Mouse (Mus musculus) regulatory T cell (primary cell): ENCODE results near the gene Fxyd2.

ENCODE experiments used
- in situ Hi-C: fragments of 300-600 bp; cut with MboI, MseI; formaldehyde crosslinking; loops from one replicate; pipeline ENCODE4 v1.15.1; 2025; ENCODE audit warnings: high pct_unique_total_duplicates

Gene Fxyd2

DNA sequence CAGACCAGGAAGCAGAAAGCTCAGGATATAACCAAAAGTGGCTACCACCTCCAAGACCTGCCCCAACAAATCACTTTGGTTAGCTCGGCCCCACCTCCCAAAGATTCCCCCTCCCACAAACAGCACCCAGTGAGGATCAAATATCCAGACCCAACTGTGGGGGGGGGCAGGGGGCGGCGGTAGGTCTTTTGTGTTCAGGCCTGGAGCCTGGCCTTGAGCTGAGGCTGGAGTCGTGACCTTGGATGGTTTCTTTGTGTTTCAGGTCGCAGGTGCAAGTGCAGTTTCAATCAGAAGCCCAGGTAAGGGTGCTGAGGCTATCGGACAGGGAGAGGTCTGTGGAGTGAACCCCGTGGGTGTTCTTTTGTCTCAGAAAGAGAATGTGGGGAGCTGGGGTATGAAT, 8.2 kb upstream of the Fxyd2 start:
- in situ Hi-C loops = loop anchor here (5.0 kb wide), 2 partner anchors 89 to 169 kb away; no protein-coding TSS in a partner anchor

DNA sequence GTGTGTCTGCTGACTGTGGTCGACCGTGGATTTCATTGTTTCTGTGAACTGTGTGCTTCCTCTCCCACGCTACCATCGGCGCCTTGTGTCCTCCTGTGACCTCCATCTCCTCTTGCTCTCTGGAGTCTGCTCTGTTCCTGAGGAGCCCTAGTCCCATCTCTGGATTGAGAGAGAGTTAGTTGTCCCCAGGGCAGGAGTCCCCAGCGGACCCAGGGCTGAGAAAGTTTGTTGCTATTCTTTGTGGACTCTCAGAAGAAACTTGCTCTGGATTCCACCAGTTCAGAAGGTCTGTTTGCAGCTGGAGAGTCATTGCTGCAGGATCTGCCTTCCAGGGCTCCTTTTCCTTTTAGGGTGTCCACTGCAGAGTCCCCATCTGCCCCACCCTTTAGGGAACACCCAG, 4.3 kb upstream of the Fxyd2 start:
- in situ Hi-C loops = no loop called here

DNA sequence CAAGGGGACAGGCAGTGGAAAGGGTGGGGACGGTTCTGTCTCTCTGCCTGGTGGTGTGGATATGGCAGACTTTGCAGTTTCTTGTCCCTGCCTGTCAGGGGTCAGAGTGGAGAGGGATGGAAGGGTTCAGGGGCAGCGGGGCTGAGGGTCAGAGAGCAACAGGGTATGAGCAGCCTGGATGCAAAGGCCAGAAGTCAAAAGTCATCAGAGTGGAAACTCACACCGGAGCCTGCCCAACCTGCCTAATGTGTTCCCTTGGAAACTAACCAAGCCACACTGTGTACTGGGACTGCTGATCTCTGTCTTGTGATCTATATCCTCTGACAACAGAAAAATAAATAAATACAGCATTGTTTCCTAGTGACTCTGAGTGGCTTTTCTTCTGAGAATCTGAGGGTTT, 3.7 kb upstream of the Fxyd2 start:
- in situ Hi-C loops = no loop called here

GRCm38 (mm10) chr9:45398336-45398735, 1.1 kb upstream of the Fxyd2 start:
- in situ Hi-C loops = no loop called here

DNA sequence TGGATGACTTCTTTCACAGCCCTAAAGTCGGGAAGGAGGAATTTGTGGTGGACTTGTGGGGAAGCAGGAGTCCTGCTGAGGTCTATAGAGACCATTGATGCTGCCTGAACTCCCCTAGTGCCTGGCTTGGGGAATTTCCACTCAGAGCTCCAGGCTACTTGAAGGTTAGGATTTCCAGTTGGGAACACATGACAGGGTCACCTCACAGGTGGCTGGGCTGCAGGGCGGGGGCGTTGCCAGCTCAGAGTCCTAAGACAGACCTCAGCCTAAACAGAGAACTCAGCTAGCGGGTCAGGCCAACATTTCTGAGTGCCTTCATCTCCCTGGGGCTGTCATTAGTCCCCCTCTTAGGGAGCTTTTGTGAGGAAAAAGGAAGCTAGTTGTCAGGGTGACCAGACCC, 2.4 kb downstream of the Fxyd2 start:
- in situ Hi-C loops = no loop called here

DNA sequence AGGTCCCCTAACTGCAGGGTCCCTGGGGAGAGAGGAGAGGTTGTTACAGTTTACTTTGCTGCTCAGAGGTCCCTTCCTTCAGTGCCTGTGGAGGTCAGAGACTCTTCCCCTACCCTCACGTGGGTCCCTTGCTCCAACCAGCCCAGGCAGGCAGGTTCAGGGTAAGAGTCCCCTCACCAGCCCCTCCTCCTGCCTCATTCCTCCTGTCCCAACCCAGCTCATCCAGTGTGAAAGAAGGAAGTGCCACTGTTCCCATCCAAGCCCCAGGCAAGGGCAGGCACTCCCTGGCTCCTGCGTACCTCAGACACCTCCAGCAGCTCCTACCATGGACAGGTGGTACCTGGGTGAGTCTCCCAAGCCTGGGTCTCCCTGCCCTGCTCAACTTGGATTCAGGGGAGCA, 3.5 kb downstream of the Fxyd2 start:
- in situ Hi-C loops = no loop called here

DNA sequence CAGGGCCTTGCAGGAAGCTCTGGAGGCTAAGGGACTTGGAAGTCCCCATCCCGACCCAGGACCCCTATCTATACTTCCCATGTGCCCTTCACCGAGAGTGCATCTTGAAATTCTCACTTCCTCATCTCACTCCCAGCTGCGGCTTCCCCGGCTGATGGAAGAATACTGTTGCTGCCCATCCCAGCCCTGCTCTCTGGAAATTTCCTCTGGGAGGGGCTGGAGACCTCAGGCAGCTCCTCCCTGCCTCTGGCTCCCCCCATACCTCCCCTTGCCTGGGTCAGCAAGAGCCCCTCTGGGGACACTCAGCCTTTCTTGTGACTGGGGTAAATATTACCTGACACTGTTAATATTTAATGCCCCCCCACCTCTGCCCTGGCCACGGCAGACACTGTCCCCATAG, 6.2 kb downstream of the Fxyd2 start:
- in situ Hi-C loops = no loop called here

DNA sequence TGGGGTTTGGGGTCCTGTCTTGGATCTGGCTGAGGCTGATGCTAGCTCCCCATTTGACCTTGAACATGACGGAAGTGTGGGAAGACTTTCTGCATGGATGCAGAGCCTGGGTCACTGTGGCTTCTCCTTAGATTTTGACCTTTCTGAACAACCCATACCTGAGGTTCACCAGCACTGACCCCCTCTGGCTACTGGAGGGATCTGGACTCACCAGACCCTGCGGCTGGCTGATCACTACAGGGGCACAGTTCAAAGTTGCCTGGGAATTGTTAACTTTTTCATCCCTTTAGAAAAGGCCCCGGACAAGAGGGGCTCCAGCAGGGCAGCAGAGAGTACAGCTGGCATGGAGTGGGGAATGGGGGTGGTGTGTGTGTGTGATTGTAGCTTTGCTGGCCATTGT, 7.3 kb downstream of the Fxyd2 start:
- in situ Hi-C loops = no loop called here

GRCm38 (mm10) chr9:45407706-45408675, 8.5 kb downstream of the Fxyd2 start:
- in situ Hi-C loops = no loop called here

DNA sequence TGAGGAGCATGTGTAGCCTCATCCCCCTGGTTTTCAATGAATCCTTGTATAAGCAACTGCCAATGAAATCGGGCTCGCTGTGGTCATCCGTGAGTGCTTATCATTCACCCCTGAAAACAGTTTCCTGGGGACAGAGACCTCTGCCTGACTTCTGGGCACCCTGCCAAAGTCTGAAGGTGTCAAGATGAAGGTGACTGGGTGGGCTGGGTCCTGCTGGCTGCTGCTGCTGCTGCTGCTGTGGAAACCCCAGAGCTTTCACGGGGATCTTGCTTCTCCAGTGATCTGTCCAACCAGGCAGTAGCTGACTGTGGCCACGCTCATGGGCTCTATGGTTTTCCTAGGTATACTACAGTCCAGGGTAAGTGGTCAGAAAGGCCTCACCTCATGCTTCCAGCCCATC, 10.7 kb downstream of the Fxyd2 start:
- in situ Hi-C loops = loop anchor here (10.0 kb wide), 1 partner anchor 385 kb away; no protein-coding TSS in a partner anchor

- in situ Hi-C loops = loop anchor here (10.0 kb wide), 1 partner anchor 386 kb away; no protein-coding TSS in a partner anchor
Measured at GRCm38 (mm10) chr9:45410614-45411013, 11.1 kb downstream of the Fxyd2 start.

- in situ Hi-C loops = loop anchor here (10.0 kb wide), 1 partner anchor 386 kb away; no protein-coding TSS in a partner anchor
Measured at GRCm38 (mm10) chr9:45411111-45411510, 11.6 kb downstream of the Fxyd2 start.

DNA sequence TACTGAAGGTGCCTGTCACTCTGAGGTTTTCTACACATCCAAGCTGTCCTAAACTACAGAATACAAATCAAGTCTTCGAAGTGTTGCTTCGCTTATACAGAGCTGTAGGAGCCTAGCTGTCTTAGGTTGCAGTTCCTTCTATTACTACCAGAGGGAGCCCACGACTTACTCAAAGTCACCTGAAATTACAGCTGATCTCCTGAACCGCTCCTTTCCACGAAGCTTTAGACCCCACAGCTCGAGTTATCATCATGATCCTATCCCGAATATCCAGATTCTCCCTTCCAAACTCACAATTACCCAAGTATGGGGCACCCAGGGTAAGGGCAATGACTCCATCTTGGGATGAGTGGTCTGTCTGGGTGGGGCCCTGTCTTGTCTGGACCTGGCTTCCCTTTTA, 12.3 kb downstream of the Fxyd2 start:
- in situ Hi-C loops = loop anchor here (10.0 kb wide), 1 partner anchor 387 kb away; no protein-coding TSS in a partner anchor

DNA sequence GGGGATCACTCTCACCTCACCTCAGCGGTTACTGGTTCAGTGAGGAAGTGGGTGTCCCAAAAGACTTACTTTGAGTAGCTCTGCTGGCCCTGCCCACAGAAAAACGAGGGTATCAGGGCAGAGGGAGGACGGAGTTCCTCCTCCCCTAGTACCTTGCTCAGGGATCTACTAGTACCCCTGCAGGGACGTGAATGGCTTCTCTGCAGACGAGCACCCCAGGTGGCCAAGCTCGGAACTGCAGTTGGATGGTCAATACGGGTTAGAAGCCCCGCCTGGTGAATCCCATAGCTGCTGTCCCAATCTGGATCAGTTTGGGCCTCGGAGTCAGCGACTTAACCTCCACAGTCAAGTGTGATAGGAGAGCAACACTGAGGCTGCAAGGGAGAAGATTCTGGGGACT, 12.8 kb downstream of the Fxyd2 start:
- in situ Hi-C loops = loop anchor here (10.0 kb wide), 1 partner anchor 387 kb away; no protein-coding TSS in a partner anchor

- in situ Hi-C loops = loop anchor here (10.0 kb wide), 1 partner anchor 388 kb away; no protein-coding TSS in a partner anchor
Measured at GRCm38 (mm10) chr9:45412700-45413477, 13.4 kb downstream of the Fxyd2 start.

- in situ Hi-C loops = loop anchor here (10.0 kb wide), 1 partner anchor 389 kb away; no protein-coding TSS in a partner anchor
Measured at GRCm38 (mm10) chr9:45413478-45414140, 14.1 kb downstream of the Fxyd2 start.

DNA sequence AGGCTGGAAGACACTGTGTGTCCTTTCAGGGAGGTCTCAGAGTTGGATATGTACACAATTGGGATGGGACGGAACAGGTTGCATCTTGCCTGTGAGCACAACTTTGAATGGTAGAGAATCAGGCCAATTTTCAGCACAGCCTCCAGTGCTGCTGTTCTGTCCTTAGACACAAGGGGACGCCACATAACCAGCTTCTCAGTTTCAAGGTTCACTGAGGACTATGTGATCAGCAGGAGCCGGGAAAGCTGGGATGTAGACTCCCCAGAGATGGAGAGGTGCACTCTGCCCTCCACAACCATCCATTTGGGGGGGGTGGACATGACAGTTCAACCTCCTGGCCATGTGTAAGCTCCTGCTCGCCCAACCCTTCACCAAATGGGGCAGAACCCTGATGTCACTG, 16.4 kb downstream of the Fxyd2 start:
- in situ Hi-C loops = loop anchor here (10.0 kb wide), 1 partner anchor 391 kb away; no protein-coding TSS in a partner anchor

GRCm38 (mm10) chr9:45417245-45417644, 17.8 kb downstream of the Fxyd2 start:
- in situ Hi-C loops = loop anchor here (10.0 kb wide), 1 partner anchor 392 kb away; no protein-coding TSS in a partner anchor

- in situ Hi-C loops = loop anchor here (10.0 kb wide), 1 partner anchor 393 kb away; no protein-coding TSS in a partner anchor
Measured at GRCm38 (mm10) chr9:45418252-45418651, 18.8 kb downstream of the Fxyd2 start.

GRCm38 (mm10) chr9:45421209-45421608, 21.7 kb downstream of the Fxyd2 start:
- in situ Hi-C loops = no loop called here

DNA sequence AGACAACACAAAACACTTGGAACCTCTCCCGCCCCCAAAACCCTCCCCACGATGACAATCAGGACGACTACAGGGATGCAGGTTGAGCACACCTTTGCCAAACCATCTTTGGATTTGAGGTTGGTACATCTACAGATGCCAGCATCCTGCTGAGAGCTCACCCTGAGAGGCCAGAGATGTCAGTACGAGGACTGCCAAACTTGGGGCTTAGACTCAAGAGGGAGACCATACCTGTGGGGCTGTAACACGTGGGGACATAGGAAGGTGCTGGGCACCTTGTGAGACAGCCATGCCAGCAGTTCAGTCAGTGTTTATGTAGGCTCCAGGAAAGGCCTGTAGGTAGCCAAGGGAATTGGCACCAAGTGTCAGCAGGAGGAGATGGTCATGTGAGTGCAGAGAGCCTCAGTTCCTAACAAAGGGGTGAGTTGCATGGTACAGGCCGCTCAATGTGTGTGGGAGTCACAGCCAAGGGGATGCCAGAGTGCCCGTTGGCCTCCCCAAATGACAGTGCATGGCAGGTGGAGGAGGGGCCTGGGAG, 23.4 kb downstream of the Fxyd2 start:
- in situ Hi-C loops = no loop called here
